Mouse (Mus musculus) neural tube, embryonic 13.5 days (tissue): Measurements from ENCODE around the gene Pax8. TPM values are rescaled to one million over a fixed set of nuclear protein-coding genes. Genes with fewer than 3 reads are reported as not detected.

Experiments
- ATAC-seq: fragments of 200-750 bp; cut with Nextera tagmentation; 2 replicates; pipeline ENCODE4 v1.8.0; 2017; ENCODE audit warnings: low read depth, mild to moderate bottlenecking, moderate TSS enrichment, moderate library complexity
- H3K27ac ChIP-seq: fragments of 300-500 bp; sonication (generic); replicated peaks from 2 replicates; pipeline ENCODE4 v1.5.1; 2015; ENCODE audit warnings: moderate library complexity, mild to moderate bottlenecking, inconsistent platforms
- H3K27me3 ChIP-seq: fragments of 300-500 bp; sonication (generic); 2 replicates; pipeline ENCODE4 v1.6.1; 2015; ENCODE audit warnings: mild to moderate bottlenecking, inconsistent platforms
- H3K36me3 ChIP-seq: fragments of 300-500 bp; sonication (generic); 2 replicates; pipeline ENCODE4 v1.6.1; 2015; ENCODE audit warnings: mild to moderate bottlenecking, inconsistent platforms
- H3K4me1 ChIP-seq: fragments of 300-500 bp; sonication (generic); replicated peaks from 2 replicates; pipeline ENCODE4 v1.6.1; 2015; ENCODE audit warnings: inconsistent platforms
- H3K4me2 ChIP-seq: fragments of 300-500 bp; sonication (generic); 2 replicates; pipeline ENCODE4 v1.6.1; 2015; ENCODE audit warnings: inconsistent platforms, mild to moderate bottlenecking, moderate library complexity
- H3K4me3 ChIP-seq: fragments of 300-500 bp; sonication (generic); 2 replicates; pipeline ENCODE4 v1.5.1; 2015; ENCODE audit warnings: mild to moderate bottlenecking, inconsistent platforms
- H3K9ac ChIP-seq: fragments of 300-500 bp; sonication (generic); 2 replicates; pipeline ENCODE4 v1.6.1; 2015; ENCODE audit warnings: moderate library complexity, mild to moderate bottlenecking, inconsistent platforms
- H3K9me3 ChIP-seq: fragments of 300-500 bp; sonication (generic); 2 replicates; pipeline ENCODE4 v1.6.1; 2016; ENCODE audit warnings: inconsistent platforms
- WGBS: fragments of 180-500 bp; shearing (Covaris S2); methylation state at CpG from one replicate; pipeline ENCODE4 v1.1.7; 2015; 5-methylcytosine and 5-hydroxymethylcytosine counted together
- polyA plus RNA-seq: library from polyadenylated mRNA; unstranded; fragments of >200 nt; fragmentation: Nextera tagmentation; extraction: Ambion mirVana; gene quantifications from 2 replicates; pipeline ENCODE4 v1.2.1, GENCODE M21; 2015

Pax8 gene
- polyA plus RNA-seq, 1 experiment from 2014 or later = 53.2 TPM

- H3K9ac ChIP-seq = no peak overlapping the region
- ATAC-seq = no peak
- H3K9me3 ChIP-seq = no peaks in the 10 kb centered on the region
- no peak overlapping the region for H3K4me2 ChIP-seq
- no peaks in the 10 kb centered on the region for H3K27me3 ChIP-seq
- H3K36me3 ChIP-seq = no peaks in the 10 kb centered on the region
- H3K4me1 ChIP-seq = no peaks in the 10 kb centered on the region
- H3K27ac ChIP-seq = no peak overlapping the region
- no peak overlapping the region for H3K4me3 ChIP-seq
- 85% methylated on average over 9 of the region's 9 CpGs for WGBS
These were observed 92.8 kb downstream of the Pax8 start for GRCm38 (mm10) chr2:24382456-24383230.

GRCm38 (mm10) chr2:24378747-24379450, 96.5 kb downstream of the Pax8 start:
- no peaks in the 10 kb centered on the region for H3K27me3 ChIP-seq
- no peak overlapping the region for H3K4me2 ChIP-seq
- no peak overlapping the region for H3K9ac ChIP-seq
- no peaks in the 10 kb centered on the region for H3K36me3 ChIP-seq
- H3K4me1 ChIP-seq = no peaks in the 10 kb centered on the region
- H3K4me3 ChIP-seq = no peak overlapping the region
- no peak for ATAC-seq
- WGBS = 87% methylated on average over 5 of the region's 5 CpGs
- no peaks in the 10 kb centered on the region for H3K9me3 ChIP-seq
- H3K27ac ChIP-seq = no peak overlapping the region

Other genes with a start within 250 kb of the Pax8 start
- gene Il1f5, start 198.6 kb downstream of the Pax8 start, polyA plus RNA-seq = not detected in 2 replicates
- not detected in 2 replicates for gene Il1f10, start 184.4 kb downstream of the Pax8 start, polyA plus RNA-seq
- 0.15 TPM in 2 replicates for gene Il1rn, start 138.7 kb downstream of the Pax8 start, polyA plus RNA-seq
- 0.25 and 1.3 TPM in 2 replicates for gene Psd4, start 108.0 kb downstream of the Pax8 start, polyA plus RNA-seq